Mouse (Mus musculus) stomach, postnatal 0 days (tissue): ENCODE measurements around the gene Scp2. TPM values are rescaled to one million over a fixed set of nuclear protein-coding genes. Genes with fewer than 3 reads are reported as not detected.

Source experiments
- ATAC-seq: fragments of 200-750 bp; cut with Nextera tagmentation; 2 replicates; pipeline ENCODE4 v1.8.0; 2017; ENCODE audit not compliant: low FRiP score, low TSS enrichment
- DNase-seq: peaks from one replicate; pipeline ENCODE4 v3.0.0-alpha.2; 2016; ENCODE audit warnings: low spot score
- H3K27ac ChIP-seq: fragments of 300-500 bp; sonication (generic); replicated peaks from 2 replicates; pipeline ENCODE4 v1.5.1; 2014; ENCODE audit warnings: mild to moderate bottlenecking, control low read depth
- H3K27me3 ChIP-seq: fragments of 300-500 bp; sonication (generic); 2 replicates; pipeline ENCODE4 v1.6.1; 2014; ENCODE audit warnings: low read length; ENCODE audit not compliant: control insufficient read depth, insufficient read depth
- H3K36me3 ChIP-seq: fragments of 300-500 bp; sonication (generic); 2 replicates; pipeline ENCODE4 v1.6.1; 2014; ENCODE audit warnings: low read length, mixed read lengths; ENCODE audit not compliant: control insufficient read depth, insufficient read depth
- H3K4me1 ChIP-seq: fragments of 300-500 bp; sonication (generic); replicated peaks from 2 replicates; pipeline ENCODE4 v1.6.1; 2014; ENCODE audit warnings: antibody characterized with exemption; ENCODE audit not compliant: control insufficient read depth, insufficient read depth
- H3K4me2 ChIP-seq: fragments of 300-500 bp; sonication (generic); replicated peaks from 2 replicates; pipeline ENCODE4 v1.6.1; 2014; ENCODE audit warnings: low read depth, mild to moderate bottlenecking, control low read depth, moderate library complexity
- H3K4me3 ChIP-seq: fragments of 300-500 bp; sonication (generic); 2 replicates; pipeline ENCODE4 v1.5.1; 2014; ENCODE audit warnings: low read depth, low read length, control low read depth
- H3K9ac ChIP-seq: fragments of 300-500 bp; sonication (generic); 2 replicates; pipeline ENCODE4 v1.6.1; 2014; ENCODE audit warnings: mild to moderate bottlenecking, low read length, control low read depth, mixed read lengths
- H3K9me3 ChIP-seq: fragments of 300-500 bp; sonication (generic); 2 replicates; pipeline ENCODE4 v1.6.1; 2016; ENCODE audit warnings: low read length; ENCODE audit not compliant: control insufficient read depth
- CTCF ChIP-seq: IDR thresholded peaks from 2 replicates; pipeline ENCODE4 v1.5.1; 2016; ENCODE audit warnings: antibody characterized with exemption, low read depth, mild to moderate bottlenecking, moderate library complexity
- EP300 ChIP-seq: optimal IDR thresholded peaks from 2 replicates; pipeline ENCODE3; 2016; ENCODE audit warnings: antibody characterized with exemption
- WGBS: fragments of 180-500 bp; shearing (Covaris S2); extraction: QIAGEN DNeasy Blood & Tissue Kit; methylation state at CpG from one replicate; pipeline ENCODE4 v1.1.7; 2014; 5-methylcytosine and 5-hydroxymethylcytosine counted together
- polyA plus RNA-seq: library from polyadenylated mRNA; unstranded; fragments of >200 nt; fragmentation: Nextera tagmentation; extraction: Ambion mirVana; gene quantifications from 2 replicates; pipeline ENCODE4 v1.2.1, GENCODE M21; 2015

Gene Scp2
- 320 and 329 TPM in 2 replicates for polyA plus RNA-seq

GRCm38 (mm10) chr4:108144880-108145279 is at the start of gene Scp2:
TSS of gene Scp2 (minus strand) at chr4:108144998.
- Histone ChIP-seq H3K4me1 (no peaks in the 10 kb centered on the region), H3K36me3 (no peaks in the 10 kb centered on the region), H3K27me3 (no peaks in the 10 kb centered on the region), H3K9me3 (no peaks in the 10 kb centered on the region), H3K27ac (no peak within 1 kb of the TSS), H3K4me3 (no peak within 1 kb of the TSS), H3K9ac (no peak within 1 kb of the TSS), H3K4me2 (no peak within 1 kb of the TSS)
- TF ChIP-seq CTCF = no peak
- TF ChIP-seq EP300 = no peak
- WGBS = 78% methylated on average over 1 of the region's 1 CpGs
- ATAC-seq (no peak), DNase-seq (no peak)

GRCm38 (mm10) chr4:108192821-108193323 is 48.1 kb upstream of the Scp2 start:
- DNase-seq (no peak), ATAC-seq (no peak)
- H3K4me3 ChIP-seq = no peak overlapping the region
- no peaks in the 10 kb centered on the region for H3K4me1 ChIP-seq
- 57% methylated on average over 2 of the region's 2 CpGs for WGBS
- H3K4me2 ChIP-seq = no peak overlapping the region
- H3K27ac ChIP-seq = no peak overlapping the region
- no peaks in the 10 kb centered on the region for H3K9me3 ChIP-seq
- no peak for TF ChIP-seq CTCF
- no peak for TF ChIP-seq EP300
- H3K9ac ChIP-seq = no peak overlapping the region
- H3K36me3 ChIP-seq = no peaks in the 10 kb centered on the region
- no peaks in the 10 kb centered on the region for H3K27me3 ChIP-seq

GRCm38 (mm10) chr4:108182278-108182677 is 37.5 kb upstream of the Scp2 start:
- TF ChIP-seq CTCF (no peak), EP300 (no peak)
- Histone ChIP-seq H3K27ac (no peak overlapping the region), H3K9ac (no peak overlapping the region), H3K36me3 (no peaks in the 10 kb centered on the region), H3K27me3 (no peaks in the 10 kb centered on the region), H3K4me3 (no peak overlapping the region), H3K4me1 (no peaks in the 10 kb centered on the region), H3K9me3 (no peaks in the 10 kb centered on the region), H3K4me2 (no peak overlapping the region)
- DNase-seq = no peak
- WGBS = 64% methylated on average over 1 of the region's 1 CpGs
- no peak for ATAC-seq

- Histone ChIP-seq H3K4me3 (no peak overlapping the region), H3K4me2 (no peak overlapping the region), H3K9ac (no peak overlapping the region), H3K36me3 (no peaks in the 10 kb centered on the region), H3K9me3 (no peaks in the 10 kb centered on the region), H3K4me1 (no peaks in the 10 kb centered on the region), H3K27me3 (no peaks in the 10 kb centered on the region), H3K27ac (no peak overlapping the region)
- no peak for DNase-seq
- no peak for ATAC-seq
- TF ChIP-seq CTCF (no peak), EP300 (no peak)
- 77% methylated on average over 6 of the region's 6 CpGs for WGBS
Observed at GRCm38 (mm10) chr4:108168056-108168455, 23.3 kb upstream of the Scp2 start.

- H3K9me3 ChIP-seq = no peaks in the 10 kb centered on the region
- no peak overlapping the region for H3K4me2 ChIP-seq
- no peak for TF ChIP-seq EP300
- no peak for TF ChIP-seq CTCF
- H3K27ac ChIP-seq = no peak overlapping the region
- H3K27me3 ChIP-seq = no peaks in the 10 kb centered on the region
- H3K9ac ChIP-seq = no peak overlapping the region
- no peaks in the 10 kb centered on the region for H3K36me3 ChIP-seq
- ATAC-seq = no peak
- no peak for DNase-seq
- H3K4me3 ChIP-seq = no peak overlapping the region
- no peaks in the 10 kb centered on the region for H3K4me1 ChIP-seq
- WGBS = 90% methylated on average over 4 of the region's 4 CpGs
Observed at GRCm38 (mm10) chr4:108166874-108167273, 22.1 kb upstream of the Scp2 start.

- Histone ChIP-seq H3K9ac (peak within 1 kb of the TSS; percentile 73), H3K36me3 (no peaks in the 10 kb centered on the region), H3K9me3 (no peaks in the 10 kb centered on the region), H3K27ac (no peak within 1 kb of the TSS), H3K27me3 (no peaks in the 10 kb centered on the region), H3K4me2 (peak within 1 kb of the TSS; percentile 95), H3K4me3 (peak within 1 kb of the TSS; percentile 57), H3K4me1 (no peaks in the 10 kb centered on the region)
- DNase-seq = peak; percentile 74
- ATAC-seq = peak; percentile 53; the same call in 1 of the 2 replicates
- under 1% methylated on average over 43 of the region's 43 CpGs for WGBS
- TF ChIP-seq EP300 (no peak), CTCF (peak; percentile 65)
Observed at GRCm38 (mm10) chr4:108165152-108165895, 20.5 kb upstream of the Scp2 start, which contains the start of gene Echdc2. TSS of gene Echdc2 (plus strand) at chr4:108165437.
